Mouse (Mus musculus) MEL (cell line): ENCODE measurements around the gene Ap2a1. TPM values are rescaled to one million over a fixed set of nuclear protein-coding genes. Genes with fewer than 3 reads are reported as not detected.

ENCODE experiments used
- DNase-seq: peaks from one replicate; pipeline ENCODE4 v3.0.0; 2011; ENCODE audit warnings: low read depth, low spot score
- H3K27ac ChIP-seq: 2 replicates; pipeline ENCODE4 v1.5.1; 2012; ENCODE audit warnings: low read depth, mild to moderate bottlenecking, control low read depth, low read length, moderate library complexity; ENCODE audit not compliant: control insufficient read depth
- H3K27me3 ChIP-seq, 2 experiments: fragments of 150-350 bp in 1 of 2; sonication (generic) in 1 of 2; 2 replicates each; pipeline ENCODE4 v1.6.1; 2012; ENCODE audit warnings: low read length in 2 of 2, mild to moderate bottlenecking in 2 of 2, improper control_type of control experiment in 1 of 2, moderate library complexity in 1 of 2; ENCODE audit not compliant: insufficient read depth in 2 of 2, control insufficient read depth in 1 of 2
- H3K36me3 ChIP-seq, 2 experiments: 2 replicates each; pipeline ENCODE4 v1.6.1; 2012 to 2014; ENCODE audit warnings: low read length in 2 of 2, improper control_type of control experiment in 1 of 2, inconsistent platforms in 1 of 2, mild to moderate bottlenecking in 1 of 2; ENCODE audit not compliant: insufficient read depth in 2 of 2, control insufficient read depth in 1 of 2
- H3K4me1 ChIP-seq, 2 experiments: fragments of 150-350 bp in 1 of 2; sonication (generic) in 1 of 2; 2 replicates each; pipeline ENCODE4 v1.6.1; 2012; ENCODE audit warnings: low read length in 2 of 2, improper control_type of control experiment in 1 of 2, mild to moderate bottlenecking in 1 of 2; ENCODE audit not compliant: insufficient read depth in 2 of 2, control insufficient read depth in 1 of 2
- H3K4me3 ChIP-seq, 2 experiments: fragments of 150-350 bp in 1 of 2; sonication (generic) in 1 of 2; 2 replicates each; pipeline ENCODE4 v1.5.1; 2012; ENCODE audit warnings: low read depth in 2 of 2, low read length in 2 of 2, mild to moderate bottlenecking in 2 of 2, moderate library complexity in 2 of 2, control low read depth in 1 of 2, improper control_type of control experiment in 1 of 2; ENCODE audit not compliant: control insufficient read depth in 1 of 2, insufficient read depth in 1 of 2
- H3K79me2 ChIP-seq: 2 replicates; pipeline ENCODE4 v1.6.1; 2012; ENCODE audit warnings: mild to moderate bottlenecking, low read length, moderate library complexity; ENCODE audit not compliant: control insufficient read depth, poor library complexity, insufficient read depth
- H3K9ac ChIP-seq: 2 replicates; pipeline ENCODE4 v1.6.1; 2012; ENCODE audit warnings: low read depth, mild to moderate bottlenecking, control low read depth, low read length, moderate library complexity; ENCODE audit not compliant: control insufficient read depth, poor library complexity, severe bottlenecking
- H3K9me3 ChIP-seq: fragments of 150-350 bp; sonication (generic); replicated peaks from 2 replicates; pipeline ENCODE4 v1.6.1; 2012; ENCODE audit warnings: mild to moderate bottlenecking, low read length, improper control_type of control experiment, moderate library complexity; ENCODE audit not compliant: insufficient read depth
- CHD1 ChIP-seq: IDR thresholded peaks from 2 replicates; pipeline ENCODE4 v1.6.1; 2012; ENCODE audit warnings: low read depth, mild to moderate bottlenecking, inconsistent platforms, low read length, improper control_type of control experiment
- CHD2 ChIP-seq: IDR thresholded peaks from 2 replicates; pipeline ENCODE4 v1.6.1; 2011; ENCODE audit warnings: low read length, improper control_type of control experiment
- CTCF ChIP-seq, 3 experiments: IDR thresholded peaks in 2 of 3; conservative IDR thresholded peaks in 1 of 3; 2 replicates each; pipeline ENCODE4 v1.5.1; 2011 to 2012; ENCODE audit warnings: low read length in 3 of 3, low read depth in 2 of 3, mild to moderate bottlenecking in 2 of 3, improper control_type of control experiment in 1 of 3, inconsistent platforms in 1 of 3, mixed read lengths in 1 of 3, moderate library complexity in 1 of 3; ENCODE audit not compliant: control insufficient read depth in 1 of 3, insufficient read depth in 1 of 3, poor library complexity in 1 of 3, severe bottlenecking in 1 of 3
- EP300 ChIP-seq, 2 experiments: IDR thresholded peaks; 2 replicates each; pipeline ENCODE4 v1.6.1; 2011; ENCODE audit warnings: improper control_type of control experiment in 2 of 2, low read length in 2 of 2, low read depth in 1 of 2, mild to moderate bottlenecking in 1 of 2
- GATA1 ChIP-seq: IDR thresholded peaks from 2 replicates; pipeline ENCODE4 v1.6.1; 2011; ENCODE audit warnings: low read depth, low read length, improper control_type of control experiment
- HCFC1 ChIP-seq: IDR thresholded peaks from 2 replicates; pipeline ENCODE4 v1.6.1; 2012; ENCODE audit warnings: low read depth, mild to moderate bottlenecking, inconsistent platforms, low read length, improper control_type of control experiment, moderate library complexity
- JUND ChIP-seq: IDR thresholded peaks from 2 replicates; pipeline ENCODE4 v1.6.1; 2011; ENCODE audit warnings: low read depth, mild to moderate bottlenecking, improper control_type of control experiment, low read length
- MAX ChIP-seq: IDR thresholded peaks from 2 replicates; pipeline ENCODE4 v1.6.1; 2011; ENCODE audit warnings: low read length, improper control_type of control experiment
- MXI1 ChIP-seq: IDR thresholded peaks from 2 replicates; pipeline ENCODE4 v1.6.1; 2011; ENCODE audit warnings: mild to moderate bottlenecking, low read depth, low read length, improper control_type of control experiment
- MYC ChIP-seq: IDR thresholded peaks from 2 replicates; pipeline ENCODE4 v1.6.1; 2011; ENCODE audit warnings: low read depth, mild to moderate bottlenecking, low read length, improper control_type of control experiment, moderate library complexity
- POLR2AphosphoS5 ChIP-seq: IDR thresholded peaks from 2 replicates; pipeline ENCODE4 v1.6.1; 2012; ENCODE audit warnings: low read depth, borderline replicate concordance, mild to moderate bottlenecking, inconsistent platforms, low read length, moderate library complexity, mixed read lengths
- SIN3A ChIP-seq: IDR thresholded peaks from 2 replicates; pipeline ENCODE4 v1.6.1; 2012; ENCODE audit warnings: low read length, improper control_type of control experiment, inconsistent platforms
- SMC3 ChIP-seq: IDR thresholded peaks from 2 replicates; pipeline ENCODE4 v1.6.1; 2011; ENCODE audit warnings: low read depth, low read length, improper control_type of control experiment
- TAL1 ChIP-seq: IDR thresholded peaks from 2 replicates; pipeline ENCODE4 v1.6.1; 2012; ENCODE audit warnings: mild to moderate bottlenecking, inconsistent platforms, low read length, moderate library complexity, mixed read lengths
- TCF12 ChIP-seq: IDR thresholded peaks from 2 replicates; pipeline ENCODE4 v1.6.1; 2014; ENCODE audit warnings: low read depth, mild to moderate bottlenecking, inconsistent platforms, low read length, improper control_type of control experiment, moderate library complexity
- UBTF ChIP-seq: IDR thresholded peaks from 2 replicates; pipeline ENCODE4 v1.6.1; 2012; ENCODE audit warnings: low read depth, mild to moderate bottlenecking, inconsistent platforms, low read length, improper control_type of control experiment, moderate library complexity, borderline replicate concordance; ENCODE audit not compliant: insufficient read depth
- USF1 ChIP-seq: IDR thresholded peaks from 2 replicates; pipeline ENCODE4 v1.6.1; 2014; ENCODE audit warnings: low read depth, mild to moderate bottlenecking, inconsistent platforms, low read length, improper control_type of control experiment, moderate library complexity
- USF2 ChIP-seq, 2 experiments: IDR thresholded peaks; 2 replicates each; pipeline ENCODE4 v1.6.1; 2011 to 2012; ENCODE audit warnings: improper control_type of control experiment in 2 of 2, low read length in 2 of 2, borderline replicate concordance in 1 of 2, inconsistent platforms in 1 of 2, low read depth in 1 of 2, mild to moderate bottlenecking in 1 of 2; ENCODE audit not compliant: insufficient read depth in 1 of 2
- ZC3H11A ChIP-seq: IDR thresholded peaks from 2 replicates; pipeline ENCODE4 v1.6.1; 2012; ENCODE audit warnings: low read depth, mild to moderate bottlenecking, inconsistent platforms, low read length, improper control_type of control experiment
- ZKSCAN1 ChIP-seq: IDR thresholded peaks from 2 replicates; pipeline ENCODE4 v1.6.1; 2012; ENCODE audit warnings: low read depth, mild to moderate bottlenecking, inconsistent platforms, low read length, improper control_type of control experiment, moderate library complexity
- polyA plus RNA-seq, 2 experiments: library from polyadenylated mRNA; stranded (reverse) in 1 of 2; unstranded in 1 of 2; fragments of >175 nt in 1 of 2; fragments of >200 nt in 1 of 2; gene quantifications; 2 replicates each; pipeline versions ENCODE4 v1.2.1 to v1.2.4; 2012; ENCODE audit warnings: low replicate concordance in 2 of 2, low read depth in 1 of 2; ENCODE audit not compliant: insufficient read length in 2 of 2, insufficient read depth in 1 of 2, missing spikeins in 1 of 2
- total RNA-seq: library from RNA; depleted of rRNA; stranded (reverse); fragments of 300-350 nt; gene quantifications from 2 replicates; pipeline ENCODE4 v1.2.3, GENCODE M21; 2012

The Ap2a1 gene
- total and polyA plus RNA-seq, 3 experiments = 54.0 to 107 (median 73.1) TPM

DNA sequence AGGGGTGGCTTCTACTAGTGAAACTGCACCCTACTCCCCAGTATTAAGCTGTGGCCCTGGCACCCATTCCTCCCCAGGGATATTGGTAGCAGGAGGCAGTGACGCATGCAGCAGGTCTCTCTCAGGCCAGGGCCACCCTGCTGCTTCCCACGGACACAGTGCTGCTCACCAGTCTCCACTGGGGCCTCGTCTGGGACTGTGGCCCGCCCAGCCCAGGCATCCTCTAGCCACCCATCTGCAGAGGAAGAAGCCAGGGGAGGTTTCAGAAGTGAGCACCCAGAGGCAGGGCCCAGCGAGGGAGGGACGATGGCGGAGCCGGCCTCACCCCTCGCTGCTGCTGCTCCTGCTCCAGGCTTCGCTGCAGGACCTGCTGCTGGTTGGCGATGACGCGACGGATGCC lies 66.1 kb downstream of the Ap2a1 start:
- no peaks in the 10 kb centered on the region for H3K27me3 ChIP-seq
- H3K36me3 ChIP-seq = no peaks in the 10 kb centered on the region; a peak in 2 of 4 replicates
- peaks cover 4% of the 10 kb centered on the region; the same call in 1 of the 2 replicates for H3K79me2 ChIP-seq
- peaks cover 0 to 2% of the 10 kb centered on the region in 2 experiments; a peak in 2 of 4 replicates for H3K4me1 ChIP-seq
- no peak for DNase-seq
- no peaks in the 10 kb centered on the region for H3K9me3 ChIP-seq
- no peak overlapping the region for H3K4me3 ChIP-seq
- no peak overlapping the region for H3K27ac ChIP-seq
- H3K9ac ChIP-seq = no peak overlapping the region
- TF ChIP-seq JUND = no peak
- no peak for TF ChIP-seq CHD1
- no peak for TF ChIP-seq USF1
- no peak for TF ChIP-seq CHD2
- no peak for TF ChIP-seq GATA1
- TF ChIP-seq TAL1 = no peak
- TF ChIP-seq USF2 (IDR thresholded peaks at IDR 0.05; ENCODE audit: borderline replicate concordance in 1 of 2, insufficient read depth in 1 of 2, low read depth in 1 of 2, low read length in 2 of 2) = no peak
- no peak for TF ChIP-seq ZC3H11A
- no peak for TF ChIP-seq MXI1
- no peak for TF ChIP-seq MYC

DNA sequence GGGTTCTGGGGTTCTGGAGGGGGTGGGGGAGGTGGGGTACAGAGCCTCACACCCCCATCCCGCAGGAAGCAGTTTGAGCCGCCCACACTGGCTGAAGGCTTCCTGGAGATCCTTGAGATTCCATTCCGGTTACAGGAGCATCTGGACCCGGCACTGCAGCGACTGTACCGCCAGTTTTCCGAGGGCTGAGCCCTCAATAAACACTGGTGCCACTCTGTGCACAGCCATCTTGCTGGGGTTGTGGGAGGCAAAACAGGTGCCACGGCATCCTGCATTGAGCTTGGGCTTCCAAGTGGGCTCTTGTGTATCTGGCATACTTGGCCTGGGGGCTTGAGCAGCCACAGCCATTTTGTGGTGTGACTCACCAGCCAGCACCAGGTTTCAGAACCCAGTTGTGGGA lies 66.9 kb downstream of the Ap2a1 start:
- TF ChIP-seq SIN3A (no peak), USF2 (IDR thresholded peaks at IDR 0.05; ENCODE audit: borderline replicate concordance in 1 of 2, insufficient read depth in 1 of 2, low read depth in 1 of 2, low read length in 2 of 2) (no peak)
- Histone ChIP-seq H3K27me3 (no peaks in the 10 kb centered on the region), H3K79me2 (peaks cover 4% of the 10 kb centered on the region), H3K36me3 (no peaks in the 10 kb centered on the region; a peak in 2 of 4 replicates), H3K27ac (no peak overlapping the region), H3K4me3 (no peak overlapping the region), H3K9ac (no peak overlapping the region), H3K9me3 (no peaks in the 10 kb centered on the region), H3K4me1 (peaks cover 0 to 5% of the 10 kb centered on the region in 2 experiments; a peak in 2 of 4 replicates)
- no peak for DNase-seq

DNA sequence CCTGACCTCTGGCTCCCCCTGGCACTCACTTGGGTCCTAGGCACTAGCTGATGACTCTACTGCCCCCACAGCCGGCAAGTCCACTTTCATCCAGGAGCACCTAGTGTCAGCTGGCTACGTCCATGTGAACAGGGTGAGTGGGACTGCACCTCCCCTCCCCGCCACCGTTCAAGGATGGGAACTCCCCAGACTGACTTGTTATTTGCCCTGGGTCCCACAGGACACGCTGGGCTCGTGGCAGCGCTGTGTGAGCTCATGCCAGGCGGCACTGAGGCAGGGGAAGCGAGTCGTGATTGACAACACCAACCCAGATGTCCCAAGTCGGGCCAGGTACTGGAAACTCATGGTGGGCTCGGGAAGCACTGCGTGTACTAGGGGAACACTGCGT lies 67.9 kb downstream of the Ap2a1 start:
- H3K4me1 ChIP-seq = peaks cover 0 to 6% of the 10 kb centered on the region in 2 experiments; a peak in 3 of 4 replicates

More for the DNA sequence above, 67.9 kb downstream of the Ap2a1 start:
- DNase-seq = no peak
- TF ChIP-seq MYC (no peak), JUND (no peak), TCF12 (no peak), ZC3H11A (no peak), MAX (no peak), UBTF (no peak), CTCF (IDR thresholded peaks at IDR 0.05 in 2 of 3, conservative IDR thresholded peaks at IDR 0.05 in 1 of 3; ENCODE audit: control insufficient read depth in 1 of 3, insufficient read depth in 1 of 3, low read depth in 2 of 3, low read length in 3 of 3, poor library complexity in 1 of 3, severe bottlenecking in 1 of 3) (no peak), EP300 (IDR thresholded peaks at IDR 0.05; ENCODE audit: low read depth in 1 of 2, low read length in 2 of 2) (no peak), POLR2AphosphoS5 (no peak), HCFC1 (no peak), ZKSCAN1 (no peak), SMC3 (no peak)
- Histone ChIP-seq H3K9ac (no peak overlapping the region), H3K27ac (no peak overlapping the region), H3K9me3 (no peaks in the 10 kb centered on the region), H3K79me2 (peaks cover 6% of the 10 kb centered on the region), H3K36me3 (peaks cover 0 to 1% of the 10 kb centered on the region in 2 experiments; a peak in 2 of 4 replicates), H3K27me3 (no peaks in the 10 kb centered on the region), H3K4me3 (no peak overlapping the region)
